Mouse (Mus musculus) liver, embryonic 16.5 days (tissue): ENCODE results near the gene Shroom4. TPM values are rescaled to one million over a fixed set of nuclear protein-coding genes. Genes with fewer than 3 reads are reported as not detected.

Experiments
- ATAC-seq: fragments of 200-750 bp; cut with Nextera tagmentation; 2 replicates; pipeline ENCODE4 v1.8.0; 2017; ENCODE audit warnings: low read depth, mild to moderate bottlenecking, moderate number of reproducible peaks, moderate library complexity
- H3K27ac ChIP-seq: fragments of 300-500 bp; sonication (generic); 2 replicates; pipeline ENCODE4 v1.5.1; 2014; ENCODE audit warnings: mild to moderate bottlenecking, low read length
- H3K27me3 ChIP-seq: fragments of 300-500 bp; sonication (generic); 2 replicates; pipeline ENCODE4 v1.6.1; 2014; ENCODE audit warnings: low read depth, low read length, mixed read lengths; ENCODE audit not compliant: control insufficient read depth, insufficient read depth
- H3K36me3 ChIP-seq: fragments of 300-500 bp; sonication (generic); 2 replicates; pipeline ENCODE4 v1.6.1; 2014; ENCODE audit warnings: mild to moderate bottlenecking; ENCODE audit not compliant: control insufficient read depth, insufficient read depth
- H3K4me1 ChIP-seq: fragments of 300-500 bp; sonication (generic); 2 replicates; pipeline ENCODE4 v1.6.1; 2014; ENCODE audit warnings: low read depth, low read length, mixed read lengths; ENCODE audit not compliant: control insufficient read depth
- H3K4me2 ChIP-seq: fragments of 300-500 bp; sonication (generic); 2 replicates; pipeline ENCODE4 v1.6.1; 2014; ENCODE audit warnings: low read depth, low read length, mixed read lengths
- H3K4me3 ChIP-seq: fragments of 300-500 bp; sonication (generic); 2 replicates; pipeline ENCODE4 v1.5.1; 2014; ENCODE audit warnings: low read depth, mild to moderate bottlenecking, low read length
- H3K9ac ChIP-seq: fragments of 300-500 bp; sonication (generic); 2 replicates; pipeline ENCODE4 v1.6.1; 2014; ENCODE audit warnings: low read depth, low read length
- H3K9me3 ChIP-seq: fragments of 300-500 bp; sonication (generic); replicated peaks from 2 replicates; pipeline ENCODE4 v1.6.1; 2016; ENCODE audit warnings: low read length; ENCODE audit not compliant: control insufficient read depth
- WGBS: fragments of 180-500 bp; shearing (Covaris S2); extraction: QIAGEN DNeasy Blood & Tissue Kit; methylation state at CpG from one replicate; pipeline ENCODE4 v1.1.7; 2014; ENCODE audit not compliant: insufficient replicate concordance; 5-methylcytosine and 5-hydroxymethylcytosine counted together
- polyA plus RNA-seq: library from polyadenylated mRNA; unstranded; fragments of >200 nt; fragmentation: Nextera tagmentation; extraction: Ambion mirVana; gene quantifications from 2 replicates; pipeline ENCODE4 v1.2.1, GENCODE M21; 2015

Shroom4 gene
- polyA plus RNA-seq: 0.20 and 0.28 TPM in 2 replicates

DNA sequence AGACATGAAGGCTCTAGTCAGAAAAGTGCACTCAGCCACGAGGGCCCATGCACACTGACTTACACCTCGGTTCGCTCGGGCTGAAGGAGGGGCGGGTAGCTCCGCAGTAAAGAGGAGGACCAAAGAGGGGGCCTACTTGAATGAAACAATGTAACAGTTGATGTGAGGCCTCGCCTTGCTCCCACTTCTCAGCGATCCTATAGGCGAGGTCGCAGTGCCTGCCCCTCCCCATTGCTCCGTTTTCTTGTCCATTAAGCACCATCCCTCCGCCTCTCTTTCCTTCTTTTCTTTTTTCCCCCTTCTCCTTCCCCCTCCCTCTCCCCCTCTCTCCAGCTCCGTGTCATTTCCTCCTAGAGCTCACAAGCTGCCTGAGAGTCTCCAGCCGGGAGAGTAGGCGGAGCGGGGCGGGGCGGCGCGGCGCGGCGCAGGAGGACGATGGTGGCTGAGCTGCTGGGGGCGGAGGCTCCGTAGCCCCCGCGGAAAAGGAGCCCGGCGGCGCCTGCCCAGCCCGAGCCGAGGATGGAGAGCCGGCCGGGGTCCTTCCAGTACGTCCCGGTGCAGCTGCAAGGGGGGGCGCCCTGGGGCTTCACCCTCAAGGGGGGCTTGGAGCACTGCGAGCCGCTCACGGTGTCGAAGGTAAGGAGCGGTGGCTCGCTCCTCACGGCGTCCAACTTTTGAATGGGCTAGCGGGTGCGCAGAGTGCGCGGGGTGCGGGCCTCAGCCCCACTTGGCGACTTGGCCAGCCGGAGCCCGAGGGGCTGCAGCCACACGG is at the start of gene Shroom4:
TSS of gene Shroom4 (plus strand) at position 229 of the 772 bp plus-strand sequence.
- peak within 1 kb of the TSS; percentile 49 for H3K4me3 ChIP-seq
- peaks cover 20% of the 10 kb centered on the region for H3K27me3 ChIP-seq
- no peaks in the 10 kb centered on the region for H3K4me1 ChIP-seq
- no peaks in the 10 kb centered on the region for H3K36me3 ChIP-seq
- H3K9ac ChIP-seq: 0 out of 2 replicates have a peak within 1 kb of the TSS, but pooled peaks have one; percentile 12
- ATAC-seq: peak; percentile 64
- H3K9me3 ChIP-seq: no peaks in the 10 kb centered on the region
- H3K27ac ChIP-seq: no peak within 1 kb of the TSS
- 11% methylated on average over 45 of the region's 55 CpGs for WGBS
- peak within 1 kb of the TSS; percentile 62 for H3K4me2 ChIP-seq

DNA sequence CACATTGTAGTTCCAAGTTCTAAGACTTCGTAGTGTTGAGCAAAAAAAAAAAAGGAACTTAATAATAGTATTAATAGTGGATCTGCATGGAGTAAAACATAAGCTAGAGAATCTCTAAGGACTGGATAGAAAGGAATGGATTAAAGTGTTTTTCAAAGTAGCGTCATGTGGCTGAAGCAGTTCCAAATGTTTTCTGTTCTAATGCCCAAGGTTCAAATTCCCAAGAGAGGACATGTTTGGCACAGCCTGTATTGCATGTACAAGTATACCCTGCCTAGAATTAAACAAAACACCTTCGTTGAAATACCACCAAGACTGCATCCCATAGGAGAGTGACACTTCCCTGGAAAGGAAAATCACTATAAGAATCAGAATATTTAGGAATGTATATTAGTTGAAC is 42.8 kb upstream of the Shroom4 start:
- WGBS: 55% methylated on average over 3 of the region's 3 CpGs
- Histone ChIP-seq H3K9me3 (no peaks in the 10 kb centered on the region), H3K36me3 (no peaks in the 10 kb centered on the region), H3K4me2 (no peak overlapping the region), H3K27me3 (no peaks in the 10 kb centered on the region), H3K9ac (no peak overlapping the region), H3K4me3 (no peak overlapping the region), H3K4me1 (no peaks in the 10 kb centered on the region), H3K27ac (no peak overlapping the region)
- no peak for ATAC-seq

DNA sequence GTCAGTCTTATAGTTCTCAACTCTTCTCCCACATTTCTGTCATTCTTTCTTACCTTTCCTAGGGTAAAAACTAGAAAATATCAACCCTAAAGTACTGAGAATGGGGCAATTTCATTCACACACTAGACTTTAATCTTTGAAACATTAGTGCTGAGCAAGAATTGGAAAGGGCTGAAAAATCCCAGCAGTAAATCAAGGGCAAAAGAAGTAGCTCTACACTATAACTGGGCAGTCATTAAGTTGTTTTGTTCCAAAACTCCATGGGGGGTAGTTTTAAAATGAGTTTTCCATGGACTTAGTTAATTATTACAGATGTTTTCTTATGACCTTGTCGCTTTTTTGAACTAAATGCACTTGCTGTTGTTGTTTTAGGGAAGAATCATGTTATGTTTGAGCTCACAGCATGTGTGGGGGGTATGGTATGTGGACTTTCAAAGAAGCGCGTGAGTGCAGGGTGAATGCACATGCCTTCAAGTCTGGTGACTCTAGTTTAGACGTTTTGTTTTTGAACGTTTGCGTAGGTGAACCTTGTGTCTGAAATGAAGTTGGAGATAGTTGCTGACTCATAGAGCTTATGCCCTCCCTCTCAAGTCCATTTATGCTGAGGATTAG is 42.0 kb upstream of the Shroom4 start:
- H3K27ac ChIP-seq: no peak overlapping the region
- no peaks in the 10 kb centered on the region for H3K27me3 ChIP-seq
- WGBS: 56% methylated on average over 6 of the region's 6 CpGs
- no peak overlapping the region for H3K4me2 ChIP-seq
- H3K4me3 ChIP-seq: no peak overlapping the region
- no peaks in the 10 kb centered on the region for H3K9me3 ChIP-seq
- no peak for ATAC-seq
- no peaks in the 10 kb centered on the region for H3K4me1 ChIP-seq
- no peaks in the 10 kb centered on the region for H3K36me3 ChIP-seq
- no peak overlapping the region for H3K9ac ChIP-seq

DNA sequence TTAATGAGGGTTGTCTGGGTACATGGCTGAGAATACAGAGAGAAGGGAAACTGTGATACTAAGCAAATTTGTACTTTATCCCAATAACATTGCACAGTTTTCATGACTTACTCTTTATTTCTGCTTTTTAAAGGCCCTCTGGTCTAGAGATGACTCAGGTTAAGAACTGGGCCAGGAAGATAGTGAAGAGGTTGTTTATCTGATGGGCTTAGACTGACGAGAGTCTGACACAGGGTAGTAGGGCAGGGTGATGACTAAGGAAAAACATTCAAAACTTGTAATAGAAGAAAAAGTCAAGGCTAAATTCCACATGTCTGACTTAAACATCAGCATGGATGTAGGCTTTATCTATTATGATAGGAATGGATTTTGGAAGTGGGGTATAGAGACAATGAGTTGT is 30.8 kb upstream of the Shroom4 start:
- H3K36me3 ChIP-seq: no peaks in the 10 kb centered on the region

DNA sequence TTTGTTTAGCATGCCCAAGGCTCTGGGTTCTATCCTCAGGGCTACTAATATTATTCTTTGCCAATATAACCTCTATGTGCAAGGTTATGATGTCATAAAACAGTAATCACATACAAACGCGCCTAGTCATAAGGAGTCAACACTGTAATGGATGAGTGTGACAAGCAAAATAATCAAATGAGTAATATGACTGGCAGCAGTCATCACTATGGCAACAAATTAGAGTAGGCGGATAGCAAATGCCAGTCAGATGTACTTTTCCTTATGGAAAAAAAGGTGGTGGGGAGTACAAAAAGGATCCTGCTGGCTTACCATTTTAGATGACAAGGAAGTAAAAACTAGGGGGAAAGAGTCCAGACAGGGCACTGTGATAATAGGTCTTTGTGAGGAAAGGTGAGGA is 28.9 kb upstream of the Shroom4 start:
- WGBS: 73% methylated on average over 3 of the region's 3 CpGs
- H3K4me3 ChIP-seq: no peak overlapping the region
- H3K27me3 ChIP-seq: no peaks in the 10 kb centered on the region
- no peak overlapping the region for H3K4me2 ChIP-seq
- no peak overlapping the region for H3K9ac ChIP-seq
- H3K36me3 ChIP-seq: no peaks in the 10 kb centered on the region
- H3K4me1 ChIP-seq: no peaks in the 10 kb centered on the region
- no peak overlapping the region for H3K27ac ChIP-seq
- ATAC-seq: no peak
- no peaks in the 10 kb centered on the region for H3K9me3 ChIP-seq

More for the DNA sequence above, 30.8 kb upstream of the Shroom4 start:
- H3K4me2 ChIP-seq: no peak overlapping the region
- no peak for ATAC-seq
- no peaks in the 10 kb centered on the region for H3K9me3 ChIP-seq
- no peaks in the 10 kb centered on the region for H3K27me3 ChIP-seq
- H3K9ac ChIP-seq: no peak overlapping the region
- H3K4me3 ChIP-seq: no peak overlapping the region
- 13% methylated on average over 1 of the region's 1 CpGs for WGBS
- no peaks in the 10 kb centered on the region for H3K4me1 ChIP-seq
- H3K27ac ChIP-seq: no peak overlapping the region

DNA sequence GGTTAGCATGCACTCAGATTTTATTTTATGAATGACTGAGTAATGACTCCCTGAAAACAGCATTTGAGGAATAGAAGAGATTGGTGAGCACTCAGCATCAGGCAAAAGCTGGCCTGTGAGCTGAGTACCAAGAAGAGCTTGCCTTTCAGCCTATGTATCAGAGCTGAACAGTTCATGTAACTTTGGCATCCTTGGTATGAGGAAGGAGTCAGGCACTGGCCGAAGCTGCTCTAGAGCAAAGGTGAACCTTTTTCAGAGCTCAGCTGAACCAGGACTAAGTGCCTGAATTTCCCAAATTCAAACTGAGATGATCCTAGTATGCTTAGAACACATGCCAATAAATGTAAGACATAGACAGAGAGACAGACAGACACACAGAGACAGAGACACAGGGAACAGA is 5.8 kb upstream of the Shroom4 start:
- no peak overlapping the region for H3K9ac ChIP-seq
- H3K9me3 ChIP-seq: no peaks in the 10 kb centered on the region
- H3K27ac ChIP-seq: no peak overlapping the region
- H3K36me3 ChIP-seq: no peaks in the 10 kb centered on the region
- H3K4me3 ChIP-seq: no peak overlapping the region
- ATAC-seq: no peak
- no peaks in the 10 kb centered on the region for H3K4me1 ChIP-seq
- H3K27me3 ChIP-seq: no peaks in the 10 kb centered on the region
- WGBS: 55% methylated on average over 1 of the region's 1 CpGs
- no peak overlapping the region for H3K4me2 ChIP-seq

DNA sequence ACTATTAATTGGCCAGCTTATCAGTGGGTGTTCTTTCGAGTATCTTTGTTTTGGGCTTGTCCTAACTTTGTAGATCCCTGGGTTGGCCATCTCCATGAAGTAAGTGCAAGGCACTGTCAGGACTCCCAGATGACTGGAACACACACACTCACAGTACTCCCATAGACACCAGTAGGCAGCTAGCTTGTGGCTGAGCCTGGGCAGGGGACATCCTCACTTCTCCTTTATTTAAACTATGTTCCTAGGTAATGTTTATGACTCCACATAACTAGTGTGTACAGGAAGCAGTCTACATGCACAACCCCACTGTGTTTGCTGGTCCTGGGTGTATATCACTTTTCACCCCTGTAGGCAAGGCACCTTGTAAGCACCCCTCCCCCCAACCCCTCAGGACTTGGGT is 461 bp upstream of the Shroom4 start:
- Histone ChIP-seq H3K36me3 (no peaks in the 10 kb centered on the region), H3K4me1 (no peaks in the 10 kb centered on the region), H3K9me3 (no peaks in the 10 kb centered on the region), H3K9ac (no peak overlapping the region), H3K27ac (no peak overlapping the region), H3K4me2 (peak overlapping the region; percentile 62; the same call in 1 of the 2 replicates), H3K4me3 (no peak overlapping the region), H3K27me3 (peaks cover 20% of the 10 kb centered on the region)
- 36% methylated on average over 1 of the region's 1 CpGs for WGBS
- ATAC-seq: no peak

DNA sequence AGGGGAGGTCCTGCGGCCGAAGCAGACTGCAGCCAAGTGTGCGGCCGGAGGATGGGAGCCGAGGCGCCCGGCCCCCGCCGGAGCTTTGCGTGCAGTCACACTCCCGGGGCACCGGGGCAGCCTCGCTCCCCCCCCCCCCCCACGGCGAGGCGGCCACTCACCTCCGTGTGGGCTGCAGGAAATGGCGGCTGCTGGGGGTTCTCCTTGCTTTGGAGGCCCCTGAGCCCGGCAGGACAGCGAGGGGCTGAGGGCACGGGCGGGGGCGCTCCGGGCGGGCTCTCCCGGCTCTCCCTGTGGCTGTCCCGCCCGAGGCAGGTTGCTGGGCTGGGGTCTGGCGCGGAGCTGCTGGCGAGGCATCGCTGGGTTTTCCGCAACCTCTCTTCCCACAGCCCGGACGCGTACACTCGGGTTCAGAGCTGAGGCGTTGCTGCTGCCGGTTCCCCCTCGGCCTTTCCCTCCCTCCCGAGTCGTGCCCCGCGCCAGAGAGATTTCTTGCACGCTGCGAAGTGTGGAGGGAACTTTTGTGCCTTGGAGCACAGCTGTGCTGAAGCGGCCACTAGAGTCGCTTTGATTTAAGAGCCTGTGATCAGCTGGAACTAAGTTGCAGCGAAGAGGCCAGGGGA is 855 bp downstream of the Shroom4 start:
- WGBS: 13% methylated on average over 33 of the region's 49 CpGs
- H3K9ac ChIP-seq: 0 out of 2 replicates have a peak overlapping the region, but pooled peaks have one; percentile 12
- peaks cover 20% of the 10 kb centered on the region for H3K27me3 ChIP-seq
- H3K4me1 ChIP-seq: no peaks in the 10 kb centered on the region
- H3K4me2 ChIP-seq: peak overlapping the region; percentile 62
- ATAC-seq: no peak
- H3K9me3 ChIP-seq: no peaks in the 10 kb centered on the region
- peak overlapping the region; percentile 49 for H3K4me3 ChIP-seq
- no peak overlapping the region for H3K27ac ChIP-seq
- no peaks in the 10 kb centered on the region for H3K36me3 ChIP-seq

DNA sequence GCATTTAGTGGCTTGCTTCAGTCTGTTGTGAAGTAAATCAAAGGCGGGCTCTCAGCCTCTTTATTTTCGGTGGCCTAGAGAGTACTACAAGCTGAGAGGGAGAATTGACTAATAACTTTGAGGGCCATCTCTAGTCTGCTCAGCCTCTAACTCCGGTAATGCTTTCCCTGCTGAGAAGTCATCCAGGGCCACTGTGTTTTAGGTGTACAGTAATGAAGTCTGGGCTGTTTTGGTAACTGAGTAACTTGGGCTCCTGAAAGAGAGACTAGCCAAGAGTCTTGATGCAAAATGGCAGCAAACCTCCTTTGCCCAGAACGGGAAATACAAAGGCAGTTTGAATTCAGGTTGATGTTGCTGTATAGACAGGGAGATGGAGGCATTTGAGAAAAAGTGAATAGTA is 3.3 kb downstream of the Shroom4 start:
- H3K27me3 ChIP-seq: peaks cover 20% of the 10 kb centered on the region
- WGBS: 66% methylated on average over 4 of the region's 4 CpGs
- H3K4me1 ChIP-seq: no peaks in the 10 kb centered on the region
- H3K9ac ChIP-seq: no peak overlapping the region
- no peaks in the 10 kb centered on the region for H3K36me3 ChIP-seq
- H3K9me3 ChIP-seq: no peaks in the 10 kb centered on the region
- no peak overlapping the region for H3K4me2 ChIP-seq
- H3K27ac ChIP-seq: no peak overlapping the region
- H3K4me3 ChIP-seq: no peak overlapping the region
- ATAC-seq: no peak
